Mouse (Mus musculus) cortical plate, adult 2 months (tissue): ENCODE measurements around the gene Ptpre.

ENCODE experiments used
- CTCF ChIP-seq: fragments of 200-500 bp; IDR thresholded peaks from 2 replicates; pipeline ENCODE4 v1.5.1; 2011; ENCODE audit warnings: mild to moderate bottlenecking, control low read depth, low read length; ENCODE audit not compliant: insufficient read depth; ENCODE audit errors: extremely low read depth
- POLR2A ChIP-seq: fragments of 200-500 bp; IDR thresholded peaks from 2 replicates; pipeline ENCODE4 v1.6.1; 2011; ENCODE audit warnings: mild to moderate bottlenecking, low read length, control low read depth; ENCODE audit not compliant: insufficient read depth; ENCODE audit errors: extremely low read depth

DNA sequence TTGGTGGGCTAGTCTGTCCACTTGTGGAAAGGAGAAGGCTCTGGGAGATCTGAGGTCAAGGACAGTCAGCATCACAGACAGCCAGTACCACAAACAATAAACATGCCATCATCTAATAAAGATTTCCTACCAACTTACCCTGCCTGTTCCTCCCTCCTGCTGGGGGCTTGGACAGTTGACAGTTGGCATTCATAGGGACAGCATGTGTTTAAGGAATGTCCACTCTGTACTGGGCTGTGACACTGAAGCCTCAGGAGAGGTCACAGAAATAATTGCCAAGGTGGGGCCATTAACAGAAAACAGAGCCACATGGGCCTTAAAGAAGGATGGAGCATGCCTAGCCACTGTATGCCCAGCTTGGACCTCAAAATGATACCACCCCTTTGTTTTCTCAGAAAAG, 34.1 kb downstream of the Ptpre start:
- TF ChIP-seq POLR2A (no peak), CTCF (no peak)
